Mouse (Mus musculus) testis, adult 2 months (tissue): ENCODE measurements around the gene Egf.

Experiments used
- CTCF ChIP-seq: fragments of 200-500 bp; IDR thresholded peaks from 2 replicates; pipeline ENCODE4 v1.5.1; 2012; ENCODE audit warnings: low read depth, mild to moderate bottlenecking, inconsistent platforms, low read length, moderate library complexity; ENCODE audit not compliant: control insufficient read depth, insufficient read depth, insufficient replicate concordance
- POLR2A ChIP-seq: fragments of 200-500 bp; IDR thresholded peaks from 2 replicates; pipeline ENCODE4 v1.6.1; 2012; ENCODE audit warnings: low read depth, mild to moderate bottlenecking, inconsistent platforms, low read length, moderate library complexity; ENCODE audit not compliant: control insufficient read depth

GRCm38 (mm10) chr3:129693581-129693980, 61.5 kb downstream of the Egf start:
- TF ChIP-seq POLR2A, result no peak
- TF ChIP-seq CTCF, result no peak
